Mouse (Mus musculus) heart, adult 18-20 months (tissue): ENCODE measurements around the gene Tgfbr3. TPM values are rescaled to one million over a fixed set of nuclear protein-coding genes. Genes with fewer than 3 reads are reported as not detected.

Experiments used
- DNase-seq, 2 experiments: peaks; one replicate each; pipeline ENCODE4 v3.0.0; 2021 to 2022; ENCODE audit warnings: mixed read lengths in 1 of 2
- long read RNA-seq, 2 experiments: library from polyadenylated mRNA; stranded (forward); transcript quantifications; one replicate each; pipeline ENCODE4 v2.0.0; 2021
- total RNA-seq, 2 experiments: library from RNA; stranded (reverse); gene quantifications; 2 replicates each; pipeline ENCODE4 v1.2.3; 2021

Tgfbr3 gene
- 10 to 100 TPM; 36.4 to 44.5 TPM for total RNA-seq
- long read RNA-seq, experiment 1, full-length matches to known transcripts, result 5 of 8 reads
- long read RNA-seq, experiment 1, partial matches to known transcripts, result 1 of 8 reads
- long read RNA-seq, experiment 1, other reads (novel, unspliced or antisense), result 2 of 8 reads
- long read RNA-seq, experiment 2, full-length matches to known transcripts, result 1 of 2 reads
- long read RNA-seq, experiment 2, partial matches to known transcripts, result 0 of 2 reads
- long read RNA-seq, experiment 2, other reads (novel, unspliced or antisense), result 1 of 2 reads

GRCm38 (mm10) chr5:107289234-107289764 is at the start of gene Tgfbr3:
TSS of gene Tgfbr3 (minus strand) at chr5:107289629.
- DNase-seq, result peak; percentile 92 to 93

- DNase-seq, result no peak
These were observed 41.5 kb upstream of the Tgfbr3 start, which contains the start of gene Brdt for GRCm38 (mm10) chr5:107330916-107331421. TSS of gene Brdt (plus strand) at chr5:107331159.

- peak; percentile 18 to 61 for DNase-seq
These were observed 31.3 kb upstream of the Tgfbr3 start for GRCm38 (mm10) chr5:107320703-107321102.

GRCm38 (mm10) chr5:107317141-107317540 is 27.7 kb upstream of the Tgfbr3 start:
- DNase-seq, result no peak

GRCm38 (mm10) chr5:107307432-107307831 is 18.0 kb upstream of the Tgfbr3 start:
- no peak for DNase-seq

- no peak for DNase-seq
These were observed 14.8 kb upstream of the Tgfbr3 start for GRCm38 (mm10) chr5:107304117-107304825.

GRCm38 (mm10) chr5:107303350-107303861 is 14.0 kb upstream of the Tgfbr3 start:
- DNase-seq, result peak in 1 of 2 experiments; percentile 13

- no peak for DNase-seq
These were observed 9.4 kb upstream of the Tgfbr3 start for GRCm38 (mm10) chr5:107298854-107299253.

- no peak for DNase-seq
These were observed 7.3 kb upstream of the Tgfbr3 start for GRCm38 (mm10) chr5:107296512-107297322.

- no peak for DNase-seq
These were observed 6.5 kb upstream of the Tgfbr3 start for GRCm38 (mm10) chr5:107295817-107296511.

GRCm38 (mm10) chr5:107295061-107295816 is 5.8 kb upstream of the Tgfbr3 start:
- peak; percentile 26 to 38 for DNase-seq

- no peak for DNase-seq
These were observed 4.6 kb upstream of the Tgfbr3 start for GRCm38 (mm10) chr5:107294041-107294440.

GRCm38 (mm10) chr5:107289986-107290385 is 557 bp upstream of the Tgfbr3 start:
- peak in 1 of 2 experiments; percentile 23 for DNase-seq

GRCm38 (mm10) chr5:107288427-107289233 is 799 bp downstream of the Tgfbr3 start:
- peak; percentile 66 to 79 for DNase-seq

- DNase-seq, result peak in 1 of 2 experiments; percentile 41
These were observed 1.5 kb downstream of the Tgfbr3 start for GRCm38 (mm10) chr5:107287908-107288267.

GRCm38 (mm10) chr5:107287254-107287907 is 2.0 kb downstream of the Tgfbr3 start:
- peak; percentile 71 to 92 for DNase-seq

GRCm38 (mm10) chr5:107285563-107285962 is 3.9 kb downstream of the Tgfbr3 start:
- DNase-seq, result no peak

GRCm38 (mm10) chr5:107283935-107284524 is 5.4 kb downstream of the Tgfbr3 start:
- peak; percentile 37 to 48 for DNase-seq
